Mouse (Mus musculus): ENCODE results near the gene Atp5k. TPM values are rescaled to one million over a fixed set of nuclear protein-coding genes. Genes with fewer than 3 reads are reported as not detected.

The Atp5k gene
- polyA plus RNA-seq (2012; fragmentation: generic; extraction: Trizol) = 1,000 to 10,000 TPM in 1 of 2 experiments, 100 to 1,000 TPM in 1; 937 to 1,235 TPM

DNA sequence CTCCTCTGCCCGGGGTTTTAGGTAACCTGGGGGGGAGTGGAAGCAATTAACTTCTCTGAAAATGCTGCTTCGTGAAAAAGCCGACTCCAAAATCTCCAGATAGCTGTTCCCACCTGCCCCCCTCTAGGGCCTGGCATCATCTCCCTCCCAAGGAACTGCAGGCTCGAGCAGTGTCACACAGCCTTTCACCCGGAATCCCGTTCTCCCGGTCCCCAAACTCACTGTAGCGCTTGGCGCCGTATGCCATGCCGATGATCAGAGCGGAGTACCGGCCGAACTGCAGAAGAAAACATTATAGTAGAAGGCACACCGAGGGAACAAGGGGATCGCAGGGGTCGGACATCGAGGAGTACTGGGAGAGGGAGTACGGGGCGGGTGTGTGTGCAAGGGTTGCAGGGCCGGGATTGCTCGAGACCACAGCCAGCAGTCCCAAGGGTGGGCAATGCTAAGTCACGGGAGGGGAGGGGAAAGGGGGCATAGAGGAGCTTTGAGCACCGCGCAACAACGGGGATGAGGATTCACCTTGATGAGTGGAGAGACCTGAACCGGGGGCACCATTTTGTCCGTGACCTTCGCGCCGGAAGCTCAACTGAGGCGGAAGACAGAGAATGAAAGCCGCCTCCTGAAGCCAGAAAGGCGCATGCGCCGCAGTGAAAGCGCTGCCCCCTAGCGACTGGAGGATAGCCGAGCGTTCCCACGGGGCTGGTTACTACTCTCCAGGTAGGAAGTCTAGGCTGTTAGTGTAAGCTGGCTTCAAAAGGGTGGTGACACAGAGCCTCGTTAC, at the start of gene Atp5k:
Gene Atp5k (minus strand): TSS at position 645 of the 784 bp plus-strand sequence.

GRCm38 (mm10) chr5:108461082-108462065, 27.1 kb upstream of the Atp5k start, which contains the start of gene Pcgf3:
TSS of gene Pcgf3 (plus strand) at chr5:108461232.

DNA sequence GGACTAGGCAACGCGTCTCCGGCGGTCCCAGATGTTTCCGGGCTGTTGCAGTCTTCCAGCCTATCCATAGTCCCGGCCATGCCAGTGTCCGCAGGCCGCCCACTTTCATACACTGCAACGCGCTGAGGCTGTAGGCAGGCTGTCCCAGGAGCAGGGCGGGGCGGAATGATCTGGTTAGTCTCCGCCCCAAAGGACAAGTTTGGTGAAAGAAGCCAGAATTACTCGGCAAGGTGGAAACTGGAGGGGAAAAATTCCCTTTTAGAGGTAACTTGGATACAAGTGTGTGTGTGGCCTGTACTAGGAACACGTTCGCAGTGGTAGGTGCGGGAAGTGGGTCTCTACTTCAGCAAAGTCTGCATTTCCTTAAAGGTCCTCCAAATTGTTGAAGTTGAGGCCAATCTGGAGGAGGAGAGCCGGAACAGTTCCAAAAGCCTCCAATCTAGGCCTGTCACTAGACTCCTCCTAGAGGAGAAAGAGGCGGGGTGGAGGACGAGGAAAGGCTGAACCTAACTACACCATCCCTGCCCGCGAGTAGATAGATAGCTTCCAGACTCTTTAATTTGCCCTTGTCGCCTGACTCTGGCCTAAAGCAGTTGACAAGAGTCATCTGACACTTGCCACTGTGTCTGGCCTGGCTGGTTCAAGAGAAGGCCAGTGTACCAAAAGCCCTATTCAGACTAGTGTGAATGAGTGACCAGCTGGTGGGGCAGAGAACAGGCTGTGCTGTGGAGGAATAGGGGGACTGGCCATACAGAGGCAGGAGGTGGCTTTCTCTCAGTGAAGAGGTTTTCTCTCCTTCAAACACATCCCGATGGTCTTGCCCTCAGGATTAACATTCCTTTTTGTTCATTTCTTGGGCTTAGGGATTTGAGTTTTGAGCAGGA, 14.8 kb upstream of the Atp5k start, which contains the start of gene Mfsd7a:
Gene Mfsd7a (minus strand): TSS at position 107 of the 884 bp plus-strand sequence.

GRCm38 (mm10) chr5:108388201-108388600, 46.0 kb downstream of the Atp5k start, which contains the start of gene Pde6b:
TSS of gene Pde6b (plus strand) at chr5:108388391.

Other genes starting within 250 kb of the Atp5k start
- gene Dr1, start 165.6 kb downstream of the Atp5k start, polyA plus RNA-seq (2012; fragmentation: generic; extraction: Trizol) = 1 to 10 TPM in 1 of 2 experiments, under 1 TPM in 1; 0.94 to 4.4 TPM
- gene Pigg, start 121.8 kb downstream of the Atp5k start, polyA plus RNA-seq (2012; fragmentation: generic; extraction: Trizol) = 1 to 10 TPM in 1 of 2 experiments, under 1 TPM in 1; 0.21 to 1.9 TPM
- gene Gm42517, start 66.5 kb downstream of the Atp5k start, polyA plus RNA-seq (2012; fragmentation: generic; extraction: Trizol) = under 1 TPM; 0.01 to 0.06 TPM
- under 1 TPM in 1 of 2 experiments, not detected in 1; 0.02 TPM for gene Pde6b, start 46.1 kb downstream of the Atp5k start, polyA plus RNA-seq (2012; fragmentation: generic; extraction: Trizol)
- gene Mfsd7a, start 14.4 kb upstream of the Atp5k start, polyA plus RNA-seq (2012; fragmentation: generic; extraction: Trizol) = under 1 TPM; 0.08 to 0.77 TPM
- 1 to 10 TPM; 1.7 to 7.6 TPM for gene Pcgf3, start 26.8 kb upstream of the Atp5k start, polyA plus RNA-seq (2012; fragmentation: generic; extraction: Trizol)
- under 1 TPM in 1 of 2 experiments, not detected in 1; 0.02 TPM for gene Cplx1, start 115.6 kb upstream of the Atp5k start, polyA plus RNA-seq (2012; fragmentation: generic; extraction: Trizol)
- gene Gak, start 195.3 kb upstream of the Atp5k start, polyA plus RNA-seq (2012; fragmentation: generic; extraction: Trizol) = 10 to 100 TPM; 19.5 to 43.3 TPM
- gene Tmem175, start 195.3 kb upstream of the Atp5k start, polyA plus RNA-seq (2012; fragmentation: generic; extraction: Trizol) = 10 to 100 TPM in 1 of 2 experiments, 1 to 10 TPM in 1; 5.8 to 32.3 TPM
- gene Idua, start 225.9 kb upstream of the Atp5k start, polyA plus RNA-seq (2012; fragmentation: generic; extraction: Trizol) = 1 to 10 TPM in 1 of 2 experiments, under 1 TPM in 1; 0.69 to 6.2 TPM
- gene Dgkq, start 235.2 kb upstream of the Atp5k start, polyA plus RNA-seq (2012; fragmentation: generic; extraction: Trizol) = 1 to 10 TPM in 1 of 2 experiments, under 1 TPM in 1; 0.55 to 4.4 TPM
- gene Slc26a1, start 241.1 kb upstream of the Atp5k start, polyA plus RNA-seq (2012; fragmentation: generic; extraction: Trizol) = under 1 TPM; 0.04 to 0.14 TPM

All from C3H10T1/2 (cell line).